In the genomic region with DNA sequence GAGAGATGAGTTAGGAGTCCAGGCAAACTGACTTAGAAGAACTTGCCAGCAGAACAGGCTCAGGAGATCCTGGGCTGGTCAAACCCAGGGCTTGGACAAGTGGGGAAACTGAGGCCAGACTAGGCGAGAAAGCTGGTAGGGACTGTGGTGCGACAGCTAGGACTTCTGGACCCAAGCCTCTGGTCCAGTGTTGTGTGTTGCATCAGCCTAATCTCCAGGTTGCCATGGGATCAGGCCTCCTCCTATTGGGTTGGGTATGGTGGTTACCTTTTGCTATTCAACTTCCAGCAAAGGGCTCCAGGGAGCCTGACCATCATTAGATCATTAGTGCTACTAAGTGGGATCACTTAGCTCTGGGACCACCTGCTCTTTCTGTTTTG, we compare ENCODE assay signal across 9 mouse cellular contexts. TPM values are rescaled to one million over a fixed set of nuclear protein-coding genes. Genes with fewer than 3 reads are reported as not detected.
DNase-seq lines count a peak whose midpoint lies in the region; ATAC-seq and TF ChIP-seq lines count a peak whose summit lies in the region.
"Had no signal": no experiment of that assay in that cellular context is flagged by ENCODE, and none has a peak within 500 bp of the region (broad histone marks: within the 10 kb centered on the region; RNA-seq: fewer than 3 reads in every experiment).

No protein-coding gene starts in this region.

- H3K9me3 ChIP-seq in kidney, postnatal 0 days (replicated peaks; ENCODE audit: low read length) = no peaks in the 10 kb centered on the region
- no peaks in the 10 kb centered on the region for H3K9me3 ChIP-seq in hindbrain, embryonic 16.5 days (ENCODE audit: control insufficient read depth, low read length)
- no peaks in the 10 kb centered on the region for H3K9me3 ChIP-seq in midbrain, embryonic 16.5 days (replicated peaks; ENCODE audit: control insufficient read depth, low read length, poor library complexity, severe bottlenecking)

- H3K9ac ChIP-seq in kidney, postnatal 0 days (ENCODE audit: low read depth, low read length) = peak overlapping the region; percentile 74; the same call in 1 of the 2 replicates
- peak overlapping the region; percentile 99 for H3K9ac ChIP-seq in hindbrain, embryonic 16.5 days (ENCODE audit: low read depth, low read length)
- peak overlapping the region; percentile 94 for H3K9ac ChIP-seq in midbrain, embryonic 16.5 days (ENCODE audit: low read depth, low read length)

- H3K4me2 ChIP-seq in kidney, postnatal 0 days (ENCODE audit: low read length) = peak overlapping the region; percentile 85
- H3K4me2 ChIP-seq in hindbrain, embryonic 16.5 days (ENCODE audit: low read length) = peak overlapping the region; percentile 85
- peak overlapping the region; percentile 55 for H3K4me2 ChIP-seq in midbrain, embryonic 16.5 days (ENCODE audit: low read length)

- H3K4me3 ChIP-seq in kidney, postnatal 0 days (replicated peaks; ENCODE audit: low read depth, low read length) = peak overlapping the region; percentile 66
- H3K4me3 ChIP-seq in hindbrain, embryonic 16.5 days (ENCODE audit: low read length) = peak overlapping the region; percentile 78
- peak overlapping the region; percentile 79 for H3K4me3 ChIP-seq in midbrain, embryonic 16.5 days (ENCODE audit: low read depth, low read length)

- no peak overlapping the region for H3K27ac ChIP-seq in kidney, postnatal 0 days
- H3K27ac ChIP-seq in hindbrain, embryonic 16.5 days (ENCODE audit: low read depth, low read length) = no peak overlapping the region
- H3K27ac ChIP-seq in midbrain, embryonic 16.5 days (ENCODE audit: low read length) = no peak overlapping the region

- H3K4me1 ChIP-seq in kidney, postnatal 0 days (replicated peaks; ENCODE audit: insufficient read depth, low read length) = 0 out of 2 replicates have a peak, but pooled peaks cover 5% of the 10 kb centered on the region
- peaks cover 6% of the 10 kb centered on the region for H3K4me1 ChIP-seq in hindbrain, embryonic 16.5 days (ENCODE audit: control insufficient read depth, insufficient read depth, low read depth, low read length)
- peaks cover 11% of the 10 kb centered on the region for H3K4me1 ChIP-seq in midbrain, embryonic 16.5 days (ENCODE audit: control insufficient read depth, insufficient read depth, low read length)

- TF ChIP-seq CTCF in kidney, postnatal 0 days (IDR thresholded peaks at IDR 0.05; ENCODE audit: low read depth) = no peak

- H3K36me3 ChIP-seq in kidney, postnatal 0 days (ENCODE audit: insufficient read depth, low read length) = no peaks in the 10 kb centered on the region
- H3K36me3 ChIP-seq in hindbrain, embryonic 16.5 days (ENCODE audit: control insufficient read depth, insufficient read depth, low read length) = no peaks in the 10 kb centered on the region
- no peaks in the 10 kb centered on the region for H3K36me3 ChIP-seq in midbrain, embryonic 16.5 days (ENCODE audit: control insufficient read depth, insufficient read depth, low read length)

- WGBS in kidney, postnatal 0 days = 90% methylated on average over 2 of the region's 2 CpGs
- 64% methylated on average over 2 of the region's 2 CpGs for WGBS in hindbrain, embryonic 16.5 days
- 59% methylated on average over 2 of the region's 2 CpGs for WGBS in midbrain, embryonic 16.5 days

- no peak for DNase-seq in kidney, postnatal 0 days (ENCODE audit: low spot score)
- no peak for DNase-seq in kidney, adult 11 months
- peak; percentile 70 for DNase-seq in c-Kit-negative CD71-positive TER-119-positive erythroid progenitor cells, embryonic 14.5 days (ENCODE audit: low read depth, low spot score)
- DNase-seq in layer of hippocampus, postnatal 36 days = no peak
- DNase-seq in kidney, adult 18-20 months = no peak
- DNase-seq: adrenal gland, postnatal 36 days had no signal

- no peaks in the 10 kb centered on the region for H3K27me3 ChIP-seq in kidney, postnatal 0 days (ENCODE audit: insufficient read depth, low read length)
- no peaks in the 10 kb centered on the region for H3K27me3 ChIP-seq in hindbrain, embryonic 16.5 days (replicated peaks; ENCODE audit: control insufficient read depth, insufficient read depth, low read length)
- no peaks in the 10 kb centered on the region for H3K27me3 ChIP-seq in midbrain, embryonic 16.5 days (ENCODE audit: control insufficient read depth, insufficient read depth, low read depth, low read length)

- no peak for ATAC-seq in kidney, postnatal 0 days (replicated peaks; ENCODE audit: low FRiP score, low read depth)
- no peak for ATAC-seq in hindbrain, embryonic 16.5 days
- ATAC-seq in midbrain, embryonic 16.5 days = no peak
- ATAC-seq in cerebellum, adult (ENCODE audit: insufficient number of reproducible peaks, low FRiP score, low TSS enrichment) = no peak

RNA-seq across cellular contexts. Expression of gene Otub2, which starts 0.9 kb away (rescaled TPM):
- 5.6 TPM in 2 replicates for polyA plus RNA-seq in kidney, postnatal 0 days (2015; fragmentation: Nextera tagmentation; extraction: Ambion mirVana)
- polyA plus RNA-seq in hindbrain, embryonic 16.5 days (2015; fragmentation: Nextera tagmentation; extraction: Ambion mirVana) = 23.4 and 23.7 TPM in 2 replicates
- 23.5 and 24.4 TPM in 2 replicates for polyA plus RNA-seq in midbrain, embryonic 16.5 days (2015; fragmentation: Nextera tagmentation; extraction: Ambion mirVana)
- total RNA-seq in layer of hippocampus, postnatal 36 days (2021) = 10 to 100 TPM; 49.7 to 53.9 TPM

RNA-seq across cellular contexts. Expression of gene 9330161L09Rik, which starts 18.3 kb away (rescaled TPM):
- polyA plus RNA-seq in kidney, postnatal 0 days (2015; fragmentation: Nextera tagmentation; extraction: Ambion mirVana) = 0.34 and 0.41 TPM in 2 replicates
- 0.93 and 1.4 TPM in 2 replicates for polyA plus RNA-seq in hindbrain, embryonic 16.5 days (2015; fragmentation: Nextera tagmentation; extraction: Ambion mirVana)
- 1.2 and 1.4 TPM in 2 replicates for polyA plus RNA-seq in midbrain, embryonic 16.5 days (2015; fragmentation: Nextera tagmentation; extraction: Ambion mirVana)
- 1 to 10 TPM; 2.5 to 3.3 TPM for total RNA-seq in layer of hippocampus, postnatal 36 days (2021)

RNA-seq across cellular contexts. Expression of gene Asb2, which starts 33.5 kb away (rescaled TPM):
- 1.3 and 1.8 TPM in 2 replicates for polyA plus RNA-seq in kidney, postnatal 0 days (2015; fragmentation: Nextera tagmentation; extraction: Ambion mirVana)
- polyA plus RNA-seq in hindbrain, embryonic 16.5 days (2015; fragmentation: Nextera tagmentation; extraction: Ambion mirVana) = 1.4 and 2.1 TPM in 2 replicates
- polyA plus RNA-seq in midbrain, embryonic 16.5 days (2015; fragmentation: Nextera tagmentation; extraction: Ambion mirVana) = 0.80 and 0.82 TPM in 2 replicates
- total RNA-seq in layer of hippocampus, postnatal 36 days (2021) = 1 to 10 TPM; 1.6 to 1.7 TPM

RNA-seq across cellular contexts. Expression of gene Ddx24, which starts 36.3 kb away (rescaled TPM):
- 115 and 120 TPM in 2 replicates for polyA plus RNA-seq in kidney, postnatal 0 days (2015; fragmentation: Nextera tagmentation; extraction: Ambion mirVana)
- 147 and 159 TPM in 2 replicates for polyA plus RNA-seq in hindbrain, embryonic 16.5 days (2015; fragmentation: Nextera tagmentation; extraction: Ambion mirVana)
- polyA plus RNA-seq in midbrain, embryonic 16.5 days (2015; fragmentation: Nextera tagmentation; extraction: Ambion mirVana) = 150 and 155 TPM in 2 replicates
- total RNA-seq in layer of hippocampus, postnatal 36 days (2021) = 100 to 1,000 TPM; 213 to 224 TPM

RNA-seq across cellular contexts. Expression of gene Ifi27, which starts 44.7 kb away (rescaled TPM):
- polyA plus RNA-seq in kidney, postnatal 0 days (2015; fragmentation: Nextera tagmentation; extraction: Ambion mirVana) = 34.1 and 37.5 TPM in 2 replicates
- polyA plus RNA-seq in hindbrain, embryonic 16.5 days (2015; fragmentation: Nextera tagmentation; extraction: Ambion mirVana) = 16.6 TPM in 2 replicates
- polyA plus RNA-seq in midbrain, embryonic 16.5 days (2015; fragmentation: Nextera tagmentation; extraction: Ambion mirVana) = 10.0 and 12.3 TPM in 2 replicates
- 10 to 100 TPM; 90.9 to 99.0 TPM for total RNA-seq in layer of hippocampus, postnatal 36 days (2021)
